Mouse (Mus musculus) layer of hippocampus, adult 8-10 months (tissue): ENCODE measurements around the gene Tbc1d22a. TPM values are rescaled to one million over a fixed set of nuclear protein-coding genes. Genes with fewer than 3 reads are reported as not detected.
A peak's percentile ranks its signal among the peaks of the same experiment; 100 is the strongest.
"Not testable (repeated sequence)": the region's sequence is repeated elsewhere in the genome, so short reads cannot be mapped to it uniquely, and the experiment has no call there.

Experiments used
- DNase-seq, 2 experiments: peaks; one replicate each; pipeline ENCODE4 v3.0.0; 2022; ENCODE audit warnings: low spot score in 2 of 2
- total RNA-seq, 4 experiments: library from RNA; stranded (reverse); gene quantifications; 2 replicates each; pipeline ENCODE4 v1.2.4; 2022

Gene Tbc1d22a
- 10 to 100 TPM; 28.8 to 37.3 (median 34.8) TPM for total RNA-seq

DNA sequence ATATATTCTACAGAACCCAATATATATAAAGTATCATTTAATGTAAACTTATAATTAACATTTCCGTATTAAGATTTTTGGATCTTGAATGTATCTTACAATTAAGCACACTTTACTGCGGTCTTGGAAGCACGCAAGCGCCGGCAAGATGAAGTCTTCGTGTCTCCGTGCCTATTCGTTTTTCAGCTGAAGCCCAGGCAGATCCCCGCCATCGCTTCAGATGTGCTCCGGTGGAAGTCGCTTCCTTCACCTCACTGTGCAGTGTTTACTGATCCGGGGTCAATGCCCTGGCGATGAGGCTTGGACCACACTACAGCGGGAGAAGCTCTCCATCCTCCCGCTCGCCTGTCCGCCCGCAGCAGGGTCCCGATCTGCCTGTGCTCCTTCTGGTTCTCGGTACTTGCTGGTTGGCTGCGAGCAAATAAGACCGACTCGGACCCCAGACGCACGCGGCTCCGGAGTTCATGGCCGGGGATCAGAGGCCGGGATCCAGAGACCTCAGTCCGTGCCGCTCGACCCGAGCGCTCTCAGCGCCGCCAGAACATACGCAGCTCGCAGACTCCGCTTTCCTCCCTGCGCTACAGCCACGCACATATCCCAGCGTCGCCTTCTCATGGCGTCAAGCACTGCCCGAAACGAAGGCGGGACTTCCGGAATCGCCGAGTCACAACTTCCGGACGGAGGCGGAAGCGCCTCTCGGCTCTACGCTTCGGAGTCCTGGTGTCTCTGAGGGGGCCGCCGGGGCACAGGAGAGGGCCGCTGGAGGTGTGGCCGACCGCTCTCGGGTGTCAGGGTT is at the start of gene Tbc1d22a:
Gene Tbc1d22a (plus strand): TSS at position 707 of the 796 bp plus-strand sequence.
- DNase-seq = peak; percentile 88 to 91

DNA sequence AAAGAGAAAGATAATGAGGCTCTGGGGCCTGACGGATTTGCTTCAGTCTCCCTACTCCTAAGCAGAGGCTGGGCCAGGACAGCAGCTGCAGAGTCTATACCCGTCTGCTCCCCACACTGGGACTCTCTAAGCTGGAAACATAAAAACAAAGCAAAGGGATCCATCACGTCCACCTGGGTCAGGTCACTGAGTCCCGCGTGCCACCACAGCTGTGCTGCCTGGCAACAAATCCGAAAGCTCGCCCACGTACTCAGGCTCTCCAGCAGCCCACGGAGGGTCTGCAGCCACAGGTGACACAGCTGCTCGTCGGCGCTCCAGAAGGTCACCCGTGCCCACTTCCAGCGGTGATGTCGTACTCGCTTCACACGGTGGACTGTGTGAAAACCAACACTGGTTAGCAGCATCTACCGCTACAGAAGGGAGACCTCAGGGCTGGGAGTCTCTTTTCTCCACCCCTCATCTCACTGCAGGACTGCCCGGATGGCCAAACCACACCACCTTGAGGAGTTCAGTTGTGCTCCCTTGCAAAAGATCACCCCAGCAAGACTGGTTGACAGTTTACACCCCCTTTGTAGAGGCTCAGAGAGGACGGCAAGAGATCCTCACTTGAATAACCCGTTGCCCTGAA is 49.4 kb upstream of the Tbc1d22a start:
- no peak for DNase-seq

DNA sequence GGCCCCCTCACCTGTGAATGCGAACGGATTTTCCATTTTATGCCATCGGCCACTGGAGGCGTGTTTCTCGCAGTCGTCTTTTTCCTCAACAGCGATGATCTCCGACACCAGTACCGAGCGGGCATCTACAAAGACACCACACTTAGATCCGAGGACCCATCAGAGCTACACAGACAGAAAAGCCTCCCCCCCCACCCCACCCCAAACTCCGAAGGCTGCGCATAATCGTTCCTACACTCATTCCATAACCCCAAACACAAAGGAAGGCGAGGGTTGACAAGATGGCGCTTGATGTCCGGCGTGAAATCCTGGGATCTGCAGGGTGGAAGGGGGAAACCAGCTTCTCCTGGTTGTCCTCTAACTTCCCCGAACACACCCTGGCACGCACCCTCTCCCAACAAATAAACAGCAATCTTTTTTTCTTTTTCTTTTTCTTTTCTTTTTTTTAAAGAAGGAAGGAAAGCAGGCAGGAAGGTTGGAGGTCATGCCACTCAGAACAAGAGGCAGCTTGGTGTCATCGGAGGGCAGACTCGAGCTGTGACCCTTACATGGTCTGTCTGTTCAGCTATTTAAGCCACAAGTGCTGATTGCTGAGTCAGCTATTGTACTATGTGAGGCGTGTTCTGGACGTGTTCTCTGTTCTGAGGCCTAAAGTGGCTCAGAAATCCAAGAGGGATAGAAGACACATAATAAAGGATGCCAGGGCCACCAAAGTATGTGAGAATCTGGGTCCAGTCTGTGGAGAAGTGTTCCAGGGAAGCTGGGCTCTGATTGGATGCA is 48.3 kb upstream of the Tbc1d22a start:
- no peak for DNase-seq

DNA sequence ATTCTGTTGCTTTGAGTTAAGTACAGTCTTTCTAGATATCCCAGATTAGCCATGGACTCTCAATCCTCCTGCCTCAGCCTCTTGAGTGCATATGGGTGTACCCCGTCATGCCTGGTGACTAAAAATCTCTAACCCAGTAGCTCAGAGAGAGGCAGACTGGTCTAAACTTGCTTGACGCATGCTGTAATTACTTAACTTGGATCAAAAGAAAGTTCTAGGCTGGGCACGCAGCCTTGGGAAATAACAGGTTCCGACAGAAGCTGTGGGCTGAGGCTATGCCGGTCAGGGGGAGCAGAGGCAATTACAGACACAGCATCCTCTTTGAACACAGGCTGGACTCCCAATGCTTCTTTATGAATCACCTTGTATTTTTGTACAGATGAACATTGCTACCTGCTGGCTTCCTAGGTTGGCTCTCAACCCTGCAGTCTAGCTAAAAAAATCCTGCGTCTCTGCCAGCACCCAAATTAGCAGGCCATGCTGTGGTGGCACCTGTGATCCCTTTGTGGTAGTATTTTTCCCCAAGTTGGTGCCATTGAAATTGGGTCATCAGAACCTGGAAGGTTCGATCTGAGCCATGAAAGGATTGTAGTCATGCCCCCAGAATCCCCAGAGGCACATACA is 47.1 kb upstream of the Tbc1d22a start:
- no peak for DNase-seq

DNA sequence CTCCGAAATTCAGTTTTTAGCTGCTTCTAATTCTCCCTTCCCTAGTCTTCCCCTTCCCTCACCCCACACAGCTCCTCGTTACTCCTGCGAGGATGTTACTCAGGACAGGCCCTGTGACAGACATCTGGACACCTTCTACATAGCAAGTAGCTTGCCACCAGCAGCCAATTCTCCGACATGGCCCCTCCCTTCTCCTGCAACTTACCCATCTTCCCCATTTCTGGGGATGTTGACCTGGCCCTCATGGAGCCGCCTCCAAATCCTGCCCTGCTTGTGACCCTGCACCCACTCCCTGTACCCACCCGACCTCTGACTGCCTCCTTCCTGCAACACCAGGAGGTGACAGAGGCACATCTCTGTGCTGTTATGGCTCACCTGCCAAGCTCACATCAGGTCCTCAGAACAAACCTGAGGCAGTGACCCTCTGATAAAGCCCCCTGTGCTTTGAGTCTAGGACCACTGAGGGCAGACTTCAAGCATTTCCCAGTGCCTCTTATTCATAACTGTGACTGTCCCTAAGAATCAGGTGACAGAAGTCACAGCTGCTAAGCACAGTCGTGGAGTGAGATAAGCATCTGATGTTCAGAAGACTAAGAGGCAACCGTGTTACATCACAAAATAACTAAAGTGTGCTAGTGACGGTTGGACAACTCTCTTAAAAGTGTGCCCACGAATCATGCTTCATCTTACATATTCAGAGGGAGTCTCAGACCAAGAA is 46.3 kb upstream of the Tbc1d22a start:
- DNase-seq = no peak

DNA sequence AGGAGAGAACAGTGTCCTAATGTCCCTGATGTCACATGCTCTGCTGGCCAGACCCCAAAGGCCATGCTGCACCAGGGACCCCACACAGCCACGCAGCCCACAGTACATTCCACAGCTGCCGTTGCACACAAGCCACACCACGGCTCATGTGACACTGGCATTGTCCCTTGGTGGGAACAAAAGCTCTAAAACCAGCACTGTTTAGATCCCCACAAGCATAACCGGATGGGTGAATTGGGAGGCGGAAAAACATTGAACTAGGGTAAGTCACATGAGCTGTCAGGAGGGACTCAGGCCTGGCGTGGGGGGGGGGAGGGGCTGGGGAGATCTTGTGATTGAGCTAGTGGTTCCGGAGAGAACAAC is 45.8 kb upstream of the Tbc1d22a start:
- peak; percentile 65 to 80 for DNase-seq

DNA sequence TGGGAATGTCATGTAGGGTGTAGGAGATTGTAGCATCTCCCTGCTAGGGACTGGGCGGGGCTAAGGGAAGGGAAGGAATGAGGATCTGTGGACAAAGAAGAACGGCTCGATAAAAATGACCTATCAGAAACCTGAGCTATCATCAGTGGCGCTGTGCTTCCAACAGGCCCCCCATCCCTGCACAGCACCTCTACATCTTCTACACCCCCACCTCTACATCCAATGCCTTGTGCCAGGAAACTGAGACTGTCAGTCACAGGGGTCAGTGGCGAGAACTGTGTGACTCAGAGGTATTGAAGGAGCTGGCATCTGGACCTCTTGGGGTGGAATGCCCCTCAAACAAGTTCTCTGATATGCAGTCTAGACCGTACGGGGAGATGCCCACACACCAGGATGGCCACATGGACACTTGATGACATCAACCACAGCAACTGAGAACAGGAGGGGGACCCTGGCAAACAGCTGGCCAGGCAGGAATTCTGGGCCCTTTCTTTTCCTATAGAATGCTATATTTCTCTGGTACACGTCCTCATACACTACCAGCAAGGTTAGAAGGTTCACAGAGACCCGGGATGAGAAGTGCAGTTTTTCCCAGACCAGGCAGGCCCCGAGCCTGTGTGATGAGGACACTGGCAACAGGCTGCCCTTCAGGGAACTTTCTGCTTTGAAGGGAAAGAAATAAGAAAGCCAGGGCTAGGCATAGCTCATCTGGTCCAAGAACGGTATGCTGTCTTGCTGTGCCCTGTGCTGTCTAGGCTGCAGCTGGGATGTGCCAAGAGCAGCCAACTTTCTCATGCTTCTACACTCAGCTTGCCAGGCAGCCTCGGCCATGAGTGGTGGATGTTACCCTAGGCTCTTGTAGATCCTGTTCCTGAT is 45.1 kb upstream of the Tbc1d22a start:
- DNase-seq = no peak

DNA sequence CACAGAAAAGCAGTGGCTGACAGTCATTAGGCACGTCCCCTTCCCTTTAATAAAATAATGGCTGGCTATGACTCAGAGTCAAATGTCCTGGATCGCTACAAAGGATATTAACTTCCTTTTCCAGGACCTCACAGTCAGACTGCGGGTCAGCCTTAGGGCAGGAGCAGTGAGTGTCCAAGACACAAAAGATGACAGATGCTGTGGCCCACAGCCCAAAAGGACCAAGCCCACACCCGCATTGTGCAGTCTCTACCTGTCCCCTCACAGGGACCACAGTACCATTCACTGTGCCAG is 44.5 kb upstream of the Tbc1d22a start:
- no peak for DNase-seq

DNA sequence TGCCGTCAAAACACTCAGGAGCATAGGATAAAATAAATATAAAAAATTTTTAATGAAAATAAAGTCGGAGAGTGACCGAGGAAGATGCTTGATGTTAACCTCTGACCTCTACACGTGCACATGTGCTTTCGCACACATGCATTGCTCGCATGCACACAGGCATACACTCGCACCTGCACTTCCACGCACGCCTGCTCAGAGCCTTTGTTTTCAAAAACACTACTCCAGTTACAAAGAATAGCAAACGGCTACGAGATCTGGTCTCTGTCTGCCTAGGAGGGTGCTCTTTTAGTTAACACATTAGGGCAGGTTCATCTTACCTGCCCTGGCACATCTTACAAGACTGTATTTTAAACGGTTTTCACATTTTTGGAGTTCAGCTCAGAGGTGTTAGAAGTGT is 42.9 kb upstream of the Tbc1d22a start:
- no peak for DNase-seq

DNA sequence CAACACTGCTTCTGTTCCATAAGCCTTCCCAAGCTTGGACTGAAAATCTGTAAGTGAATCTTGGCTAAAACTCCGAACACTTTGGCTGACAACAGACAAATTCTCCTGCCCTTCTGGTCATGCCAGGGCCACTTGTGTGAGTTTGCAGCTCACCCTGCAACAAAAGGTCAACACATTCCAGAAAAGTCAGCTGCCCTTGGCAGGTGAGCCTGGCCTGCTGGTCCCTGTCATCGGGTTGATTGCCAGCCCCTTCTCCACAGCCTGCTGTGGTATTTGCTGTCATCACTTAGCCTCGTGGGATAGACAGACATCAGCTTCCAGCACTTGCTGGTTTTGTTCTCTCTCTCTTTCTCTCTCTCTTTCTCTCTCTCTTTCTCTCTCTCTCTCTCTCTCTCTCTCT is 42.1 kb upstream of the Tbc1d22a start:
- DNase-seq = no peak

DNA sequence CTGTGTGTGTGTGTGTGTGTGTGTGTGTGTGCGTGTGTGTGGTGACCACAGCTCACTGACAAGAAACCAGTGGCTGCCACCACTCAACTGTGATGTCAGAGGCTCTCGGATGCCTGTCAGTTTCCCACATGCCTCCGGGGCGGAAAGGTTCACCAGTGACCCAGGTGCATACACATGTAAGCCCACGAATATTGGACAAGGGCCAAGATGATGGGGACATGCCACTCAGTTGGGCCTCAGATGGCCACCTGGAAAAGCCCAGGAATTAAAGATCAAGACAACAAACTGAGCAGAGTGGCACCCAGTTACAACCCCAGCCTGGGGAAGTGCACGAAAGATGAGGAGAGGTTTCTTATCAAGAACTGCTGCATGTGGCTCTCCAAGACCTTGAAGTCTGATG is 41.7 kb upstream of the Tbc1d22a start:
- no peak for DNase-seq

DNA sequence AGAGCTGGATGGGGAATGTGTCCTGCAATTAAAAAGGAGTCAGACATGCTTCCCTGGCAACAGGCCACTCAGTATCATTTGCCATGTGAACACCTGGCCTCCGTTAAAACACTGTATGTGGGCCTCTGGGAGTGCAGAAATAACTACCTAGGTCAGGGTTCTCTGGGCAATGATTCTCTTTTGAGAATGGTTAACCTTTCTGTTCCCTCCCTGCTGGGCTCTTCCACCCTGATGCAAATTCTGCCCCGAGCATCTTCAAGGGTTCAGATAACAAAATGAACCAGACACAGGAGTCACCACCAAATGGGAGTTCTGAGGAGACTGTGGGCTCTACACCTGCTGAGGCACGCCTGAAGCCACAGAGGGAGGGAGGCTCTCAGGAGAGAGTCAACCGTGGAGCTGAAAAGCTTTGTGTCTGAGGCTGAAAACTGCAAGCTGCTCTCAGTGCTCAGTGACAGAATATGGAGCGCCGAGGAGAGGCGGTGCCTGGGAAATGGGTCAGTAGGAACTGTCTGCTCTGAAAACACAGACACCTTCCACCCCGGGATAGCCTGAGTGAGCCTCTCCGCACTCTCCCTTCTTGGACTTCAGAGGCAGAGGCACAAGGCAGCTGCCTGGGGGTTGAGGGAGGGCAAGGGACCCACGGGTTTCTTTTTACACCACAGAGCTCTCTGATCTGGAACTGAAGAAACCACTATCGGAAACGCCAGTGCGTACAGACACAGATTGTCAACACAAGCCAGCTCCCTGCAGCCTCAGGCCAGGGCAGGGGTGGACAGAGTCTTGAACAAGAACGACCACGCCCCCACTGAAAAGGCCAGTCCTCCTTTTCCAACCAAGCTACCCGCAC is 40.9 kb upstream of the Tbc1d22a start:
- no peak for DNase-seq

DNA sequence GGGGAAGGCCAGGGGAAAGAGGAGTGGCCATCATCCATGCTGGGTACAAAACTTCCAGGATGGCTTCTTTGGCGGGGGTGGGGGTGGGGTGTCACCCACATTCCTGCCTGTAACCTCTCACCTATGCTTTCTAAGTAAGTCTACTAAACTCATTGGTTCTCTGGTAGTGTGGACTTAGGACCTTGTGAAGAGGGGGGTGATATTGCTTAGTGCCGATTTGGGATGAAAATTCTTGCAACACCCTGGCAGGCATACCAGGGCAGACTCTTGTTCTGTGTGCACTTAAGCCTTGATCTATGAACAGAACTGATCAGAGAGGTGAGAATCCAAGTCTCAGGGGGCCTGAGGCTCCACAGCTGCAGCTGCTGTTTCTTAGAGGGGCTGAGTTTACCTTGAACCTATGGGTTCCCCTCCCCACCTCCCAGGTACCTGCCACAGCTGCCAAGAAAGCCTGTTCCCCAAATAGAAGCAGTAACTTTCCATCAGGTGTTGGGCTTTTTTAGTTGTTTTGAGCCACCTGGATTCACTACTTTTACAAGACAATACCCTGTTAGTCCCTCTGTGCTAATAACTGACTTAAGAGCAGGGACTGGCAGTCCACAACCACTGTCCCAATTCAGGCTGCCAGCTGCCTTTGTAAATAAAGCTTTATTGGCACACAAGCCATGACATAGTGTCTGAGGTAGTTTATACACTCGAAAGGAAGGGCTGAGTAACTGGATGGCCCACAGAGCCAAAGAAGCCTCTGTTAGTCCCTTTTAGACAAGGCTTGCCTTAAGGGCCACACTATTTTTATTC is 38.8 kb upstream of the Tbc1d22a start:
- no peak for DNase-seq

DNA sequence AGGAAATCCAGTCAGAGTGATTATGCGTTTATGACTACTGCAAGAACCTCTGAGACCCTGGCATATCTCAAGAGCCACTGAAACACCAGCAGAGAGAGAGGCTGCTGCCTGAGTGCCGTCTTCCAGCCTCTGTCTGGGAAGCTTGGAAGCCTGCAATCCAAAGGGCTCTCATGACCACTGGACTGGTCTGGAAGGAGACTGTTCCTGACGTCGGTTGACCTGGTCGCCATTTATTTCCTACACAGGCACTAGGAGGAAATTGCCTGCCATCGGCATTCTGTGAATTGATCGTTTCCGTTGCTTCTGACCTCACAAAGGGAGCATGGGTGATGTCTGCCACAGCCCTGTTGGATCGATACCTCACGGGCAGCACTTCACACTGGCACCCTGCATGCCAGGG is 38.1 kb upstream of the Tbc1d22a start:
- no peak for DNase-seq

DNA sequence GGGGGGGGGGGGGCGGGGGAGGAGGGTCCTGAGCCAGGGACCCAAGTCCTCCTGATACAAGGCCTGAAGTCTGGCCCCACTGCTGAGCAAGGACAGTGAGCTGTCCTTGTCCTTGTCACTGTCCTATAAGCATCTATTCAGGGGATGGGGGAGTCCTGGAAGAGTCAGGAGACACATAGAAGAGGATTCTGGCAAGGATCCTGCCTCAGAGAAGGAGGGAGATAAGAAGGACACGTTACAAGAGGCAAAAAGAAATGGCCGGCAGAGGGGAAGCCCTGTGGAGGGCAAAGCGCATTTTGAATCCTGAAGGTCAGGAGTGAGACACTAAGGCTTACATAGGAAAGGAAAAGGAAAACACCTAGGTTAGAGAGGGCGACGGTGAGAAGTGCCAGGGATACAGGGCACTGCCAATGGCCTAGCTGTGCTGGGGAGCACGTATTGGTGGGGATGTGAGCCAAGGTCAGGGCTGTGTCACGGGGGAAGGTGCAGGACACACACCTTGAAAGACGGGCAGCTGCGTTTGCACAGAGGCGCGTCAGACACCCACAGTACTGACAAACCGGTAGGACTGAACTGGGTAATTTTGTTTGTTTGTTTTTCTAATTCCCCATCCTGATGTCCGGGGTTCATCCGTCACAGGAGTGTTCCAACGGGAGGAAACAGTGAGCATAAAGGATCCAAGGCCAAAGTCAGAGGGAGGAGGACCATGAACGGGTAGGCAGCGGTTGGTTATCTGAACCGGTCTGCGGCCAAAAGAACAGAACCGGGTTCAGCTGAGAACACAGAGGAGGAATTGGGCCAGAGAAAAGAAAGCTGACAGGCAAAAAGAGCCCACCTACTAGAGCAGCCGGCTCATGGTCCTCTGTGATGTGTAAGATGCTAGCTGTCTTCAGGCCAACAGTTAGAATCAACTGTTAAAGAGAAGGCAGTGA is 37.2 kb upstream of the Tbc1d22a start:
- DNase-seq = no peak

DNA sequence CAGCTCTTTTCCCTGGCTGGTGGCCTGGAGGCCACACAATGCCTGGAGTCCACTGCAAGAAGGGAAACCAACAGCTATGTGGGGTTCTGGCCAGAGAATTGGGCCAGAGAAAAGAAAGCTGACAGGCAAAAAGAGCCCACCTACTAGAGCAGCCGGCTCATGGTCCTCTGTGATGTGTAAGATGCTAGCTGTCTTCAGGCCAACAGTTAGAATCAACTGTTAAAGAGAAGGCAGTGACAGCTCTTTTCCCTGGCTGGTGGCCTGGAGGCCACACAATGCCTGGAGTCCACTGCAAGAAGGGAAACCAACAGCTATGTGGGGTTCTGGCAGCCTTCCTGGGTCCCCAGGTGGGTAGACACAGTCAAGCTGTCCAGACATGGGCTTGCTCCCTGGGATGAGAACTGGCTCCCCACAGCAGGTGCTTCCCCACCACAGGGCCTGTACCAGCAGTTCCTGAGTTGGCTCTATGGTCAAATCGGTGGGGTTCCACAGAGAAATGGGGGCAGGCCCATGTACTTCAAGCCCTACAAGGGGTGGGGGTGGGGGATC is 36.5 kb upstream of the Tbc1d22a start:
- not testable (repeated sequence) for DNase-seq

DNA sequence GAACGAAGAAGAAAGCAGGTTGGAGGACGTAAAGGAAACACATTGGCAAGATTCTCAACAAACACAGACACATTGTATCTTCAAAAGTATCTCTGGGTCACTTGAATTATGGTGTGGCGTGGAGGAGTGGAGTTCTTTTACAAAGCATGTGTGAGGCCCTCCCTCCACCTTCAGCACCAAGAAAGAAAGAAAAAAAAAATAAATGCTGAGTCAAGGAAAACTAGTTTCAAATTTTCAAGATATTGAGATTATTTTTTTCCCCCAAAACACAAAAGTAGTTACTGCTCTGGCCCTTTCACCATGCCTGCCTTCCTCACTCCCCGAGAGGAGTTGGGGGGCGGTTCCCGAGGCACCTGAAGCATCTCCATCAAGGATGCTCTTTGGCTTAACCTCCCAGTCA is 35.7 kb upstream of the Tbc1d22a start:
- no peak for DNase-seq
